Comparison of ENCODE assay signal across 14 mouse cellular contexts in genomic region chr10:3695332-3695905, GRCm38 (mm10). TPM values are rescaled to one million over a fixed set of nuclear protein-coding genes. Genes with fewer than 3 reads are reported as not detected.
DNase-seq lines count a peak whose midpoint lies in the region; ATAC-seq and TF ChIP-seq lines count a peak whose summit lies in the region.
"Had no signal": no experiment of that assay in that cellular context is flagged by ENCODE, and none has a peak within 500 bp of the region (broad histone marks: within the 10 kb centered on the region; RNA-seq: fewer than 3 reads in every experiment).

No protein-coding gene starts in this region.

- 64% methylated on average over 5 of the region's 5 CpGs for WGBS in heart, embryonic 12.5 days

- peak; percentile 94 for DNase-seq in heart, adult 11 months
- peak; percentile 45 for DNase-seq in left cerebral cortex, postnatal 4 days
- DNase-seq in left cerebral cortex, adult 18-20 months (ENCODE audit: low spot score in 2 of 2), result no peak
- peak; percentile 25 for DNase-seq in Muller cell, postnatal 12 days (ENCODE audit: inconsistent ontology term)
- DNase-seq in brain, embryonic 14.5 days (ENCODE audit: low read depth), result peak; percentile 58
- no peak for DNase-seq in urinary bladder, postnatal 4 days (ENCODE audit: low spot score in 2 of 2)
- DNase-seq: cerebellum, adult 11 months; cerebellum, postnatal 36 days; right cerebral cortex, postnatal 14 days had no signal

- no peak for TF ChIP-seq POLR2A in brain, embryonic 14.5 days (IDR thresholded peaks at IDR 0.05; ENCODE audit: borderline replicate concordance, extremely low read depth, insufficient read depth, insufficient read length, poor library complexity, severe bottlenecking)

- H3K9ac ChIP-seq in heart, embryonic 12.5 days, result no peak overlapping the region
- H3K9ac ChIP-seq: embryonic facial prominence, embryonic 13.5 days; limb, embryonic 12.5 days had no signal

- no peaks in the 10 kb centered on the region for H3K9me3 ChIP-seq in heart, embryonic 12.5 days (replicated peaks)
- H3K9me3 ChIP-seq: embryonic facial prominence, embryonic 13.5 days; limb, embryonic 12.5 days had no signal

- no peak for TF ChIP-seq CTCF in brain, embryonic 14.5 days (IDR thresholded peaks at IDR 0.05; ENCODE audit: borderline replicate concordance, extremely low read depth, insufficient read depth, insufficient read length)

- no peaks in the 10 kb centered on the region for H3K27me3 ChIP-seq in heart, embryonic 12.5 days (replicated peaks)
- H3K27me3 ChIP-seq: embryonic facial prominence, embryonic 13.5 days; limb, embryonic 12.5 days had no signal

- H3K27ac ChIP-seq in heart, embryonic 12.5 days (ENCODE audit: poor library complexity, severe bottlenecking), result no peak overlapping the region

- H3K36me3 ChIP-seq in heart, embryonic 12.5 days, result no peaks in the 10 kb centered on the region
- H3K36me3 ChIP-seq: embryonic facial prominence, embryonic 13.5 days; limb, embryonic 12.5 days had no signal

- H3K4me1 ChIP-seq in heart, embryonic 12.5 days (replicated peaks), result 0 out of 2 replicates have a peak, but pooled peaks cover 11% of the 10 kb centered on the region

- no peak overlapping the region for H3K4me3 ChIP-seq in heart, embryonic 12.5 days
- H3K4me3 ChIP-seq: embryonic facial prominence, embryonic 13.5 days; limb, embryonic 12.5 days; myocyte had no signal

- no peak for ATAC-seq in heart, embryonic 12.5 days (ENCODE audit: insufficient number of reproducible peaks, low FRiP score)
- ATAC-seq: activated CD4-positive, CD25-positive, alpha-beta regulatory T cell, adult 4 months had no signal

- H3K4me2 ChIP-seq in heart, embryonic 12.5 days, result no peak overlapping the region
- H3K4me2 ChIP-seq: limb, embryonic 12.5 days had no signal

- intact Hi-C loops in left cerebral cortex, postnatal 4 days (cut with DNase I), result no loop called here

RNA-seq across cellular contexts. Expression of gene Plekhg1, which starts 44.7 kb away (rescaled TPM):
- polyA plus RNA-seq in heart, embryonic 12.5 days (2016; fragmentation: Nextera tagmentation; extraction: Ambion mirVana), result 8.6 and 9.5 TPM in 2 replicates
- 10 to 100 TPM; 13.2 to 16.0 TPM for total RNA-seq in left cerebral cortex, postnatal 4 days (2021)
- total RNA-seq in left cerebral cortex, adult 18-20 months (2021), result 1 to 10 TPM; 7.2 to 8.6 TPM
- 5.3 and 8.8 TPM in 2 replicates for polyA plus RNA-seq in brain, embryonic 14.5 days (2012; rRNA removed)

Comparison
In these comparisons a context has a peak if more than half of its experiments do, and no peak if none do; other contexts are left out.
1. DNase-seq: peak in heart, adult 11 months (single experiment), left cerebral cortex, postnatal 4 days (single experiment), Muller cell, postnatal 12 days (single experiment) and brain, embryonic 14.5 days (single experiment); none in left cerebral cortex, adult 18-20 months (0 of 2) and urinary bladder, postnatal 4 days (0 of 2).